Mouse (Mus musculus) bone marrow macrophage, adult 2 months (primary cell): ENCODE measurements around the gene Saysd1.

Source experiments
- CTCF ChIP-seq: IDR thresholded peaks from 2 replicates; pipeline ENCODE4 v1.5.1; 2012; ENCODE audit warnings: low read depth, mild to moderate bottlenecking, low read length, moderate library complexity
- POLR2A ChIP-seq: IDR thresholded peaks from 2 replicates; pipeline ENCODE4 v1.6.1; 2012; ENCODE audit warnings: mild to moderate bottlenecking, low read depth, low read length, borderline replicate concordance

DNA sequence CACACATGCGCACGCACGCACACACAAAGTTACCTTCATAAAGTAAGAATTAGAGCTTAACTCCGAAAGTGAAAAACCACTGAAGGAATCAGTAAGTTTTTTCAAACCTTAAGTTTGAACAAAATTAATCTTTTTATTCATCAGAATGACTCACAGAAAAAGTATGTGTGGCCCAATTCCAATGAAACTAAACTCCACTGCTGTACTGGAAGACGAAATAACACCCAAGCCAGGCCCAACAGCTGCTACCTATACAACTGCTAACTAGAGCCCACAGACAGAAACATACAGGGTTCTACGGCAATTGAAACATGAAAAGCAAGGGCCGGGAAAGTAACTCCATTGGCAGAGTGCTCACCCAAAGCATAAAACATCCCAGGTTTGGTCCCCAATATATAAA, 62.8 kb downstream of the Saysd1 start:
- TF ChIP-seq CTCF (no peak), POLR2A (no peak)
